Mouse (Mus musculus): ENCODE measurements around the gene Sult2b1. TPM values are rescaled to one million over a fixed set of nuclear protein-coding genes. Genes with fewer than 3 reads are reported as not detected.

The Sult2b1 gene
- polyA plus RNA-seq, 1 experiment from 2014 or later, result 1.6 TPM

DNA sequence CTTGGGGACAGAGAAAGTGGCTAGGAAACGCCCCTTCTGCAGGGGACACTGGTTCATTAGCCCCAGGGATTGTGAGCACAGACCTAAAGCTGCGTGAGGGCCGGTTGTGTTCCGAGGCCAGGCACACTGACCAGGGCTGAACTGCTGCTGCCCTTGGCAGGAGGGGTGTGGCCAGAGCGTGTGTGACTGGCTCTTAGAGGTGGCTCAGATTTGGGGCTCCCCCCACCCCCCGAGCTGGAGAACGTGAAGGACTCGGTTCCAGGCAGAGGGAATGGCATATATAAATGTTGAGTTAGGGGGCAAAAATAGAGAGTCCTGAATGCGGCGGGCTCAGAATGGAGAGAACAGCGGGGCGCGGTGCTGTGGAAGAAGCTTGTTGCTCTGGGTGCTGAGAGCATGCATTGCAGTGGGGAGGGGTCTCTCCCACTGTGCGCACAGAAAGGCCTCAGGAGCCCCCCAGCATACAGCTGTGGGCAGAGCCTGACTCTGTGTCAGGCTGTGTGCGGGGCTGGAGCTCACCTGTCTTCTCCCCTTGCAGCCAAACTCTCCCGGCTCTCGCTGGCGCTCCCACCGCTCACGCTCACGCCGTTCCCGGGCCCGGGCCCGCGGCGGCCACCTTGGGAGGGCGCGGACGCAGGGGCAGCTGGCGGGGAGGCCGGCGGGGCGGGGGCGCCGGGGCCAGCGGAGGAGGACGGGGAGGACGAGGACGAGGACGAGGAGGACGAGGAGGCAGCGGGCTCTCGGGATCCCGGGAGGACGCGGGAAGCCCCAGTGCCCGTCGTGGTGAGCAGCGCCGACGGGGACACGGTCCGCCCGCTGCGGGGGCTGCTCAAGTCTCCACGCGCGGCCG is 13.4 kb upstream of the Sult2b1 start:
- Histone ChIP-seq H3K9me3 (no peaks in the 10 kb centered on the region), H3K27me3 (ENCODE audit: poor library complexity, severe bottlenecking) (peaks cover 84% of the 10 kb centered on the region), H3K4me1 (peaks cover 43% of the 10 kb centered on the region), H3K36me3 (replicated peaks) (peaks cover 66% of the 10 kb centered on the region), H3K27ac (peak overlapping the region; percentile 68), H3K4me3 (peak overlapping the region; percentile 56)
- DNase-seq (ENCODE audit: extremely low spot score, low spot score), result no peak
- under 1% methylated on average over 60 of the region's 60 CpGs for WGBS

- no peak overlapping the region for H3K27ac ChIP-seq
- H3K9me3 ChIP-seq, result no peaks in the 10 kb centered on the region
- H3K36me3 ChIP-seq (replicated peaks), result peaks cover 66% of the 10 kb centered on the region
- H3K4me3 ChIP-seq, result peak overlapping the region; percentile 56; the same call in 1 of the 2 replicates
- H3K4me1 ChIP-seq, result peaks cover 43% of the 10 kb centered on the region
- WGBS, result 28% methylated on average over 6 of the region's 6 CpGs
- H3K27me3 ChIP-seq (ENCODE audit: poor library complexity, severe bottlenecking), result peaks cover 94% of the 10 kb centered on the region
- no peak for DNase-seq (ENCODE audit: extremely low spot score, low spot score)
Measured at GRCm38 (mm10) chr7:45796950-45797349, 12.5 kb upstream of the Sult2b1 start.

- 96% methylated on average over 29 of the region's 29 CpGs for WGBS
- H3K27me3 ChIP-seq (ENCODE audit: poor library complexity, severe bottlenecking), result peaks cover 81% of the 10 kb centered on the region
- H3K27ac ChIP-seq, result no peak overlapping the region
- H3K36me3 ChIP-seq (replicated peaks), result peaks cover 69% of the 10 kb centered on the region
- no peak for DNase-seq (ENCODE audit: extremely low spot score, low spot score)
- no peak overlapping the region for H3K4me3 ChIP-seq
- peaks cover 2% of the 10 kb centered on the region; the same call in 1 of the 2 replicates for H3K9me3 ChIP-seq
- H3K4me1 ChIP-seq, result peaks cover 30% of the 10 kb centered on the region
Measured at GRCm38 (mm10) chr7:45794971-45795370, 10.5 kb upstream of the Sult2b1 start.

DNA sequence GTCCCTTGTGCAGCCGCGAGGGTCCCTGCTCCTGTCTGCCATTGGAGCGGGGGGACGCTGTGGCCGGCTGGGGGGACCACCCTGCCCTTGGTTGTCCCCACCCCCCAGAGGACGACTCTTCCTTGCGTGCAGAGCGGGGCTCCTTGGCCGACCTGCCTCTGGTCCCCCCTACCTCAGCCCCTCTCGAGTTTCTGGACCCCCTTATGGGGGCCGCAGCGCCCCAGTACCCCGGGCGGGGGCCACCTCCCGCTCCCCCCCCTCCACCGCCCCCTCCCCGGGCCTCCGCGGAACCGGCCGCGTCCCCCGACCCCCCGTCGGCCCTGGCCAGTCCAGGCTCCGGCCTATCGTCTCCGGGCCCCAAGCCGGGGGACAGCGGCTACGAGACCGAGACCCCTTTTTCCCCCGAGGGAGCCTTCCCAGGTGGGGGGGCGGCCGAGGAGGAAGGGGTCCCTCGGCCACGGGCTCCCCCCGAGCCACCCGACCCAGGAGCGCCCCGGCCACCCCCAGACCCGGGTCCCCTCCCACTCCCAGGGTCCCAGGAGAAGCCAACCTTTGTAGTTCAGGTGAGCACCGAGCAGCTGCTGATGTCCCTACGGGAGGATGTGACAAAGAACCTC is 9.6 kb upstream of the Sult2b1 start:
- Histone ChIP-seq H3K9me3 (peaks cover 5% of the 10 kb centered on the region; the same call in 1 of the 2 replicates), H3K4me3 (no peak overlapping the region), H3K27me3 (ENCODE audit: poor library complexity, severe bottlenecking) (peaks cover 72% of the 10 kb centered on the region), H3K27ac (no peak overlapping the region), H3K36me3 (replicated peaks) (peaks cover 78% of the 10 kb centered on the region), H3K4me1 (peaks cover 27% of the 10 kb centered on the region)
- 90% methylated on average over 44 of the region's 44 CpGs for WGBS
- DNase-seq (ENCODE audit: extremely low spot score, low spot score), result no peak

GRCm38 (mm10) chr7:45793240-45793639 is 8.8 kb upstream of the Sult2b1 start:
- H3K36me3 ChIP-seq (replicated peaks), result peaks cover 86% of the 10 kb centered on the region
- DNase-seq (ENCODE audit: extremely low spot score, low spot score), result no peak
- H3K27me3 ChIP-seq (ENCODE audit: poor library complexity, severe bottlenecking), result peaks cover 64% of the 10 kb centered on the region

DNA sequence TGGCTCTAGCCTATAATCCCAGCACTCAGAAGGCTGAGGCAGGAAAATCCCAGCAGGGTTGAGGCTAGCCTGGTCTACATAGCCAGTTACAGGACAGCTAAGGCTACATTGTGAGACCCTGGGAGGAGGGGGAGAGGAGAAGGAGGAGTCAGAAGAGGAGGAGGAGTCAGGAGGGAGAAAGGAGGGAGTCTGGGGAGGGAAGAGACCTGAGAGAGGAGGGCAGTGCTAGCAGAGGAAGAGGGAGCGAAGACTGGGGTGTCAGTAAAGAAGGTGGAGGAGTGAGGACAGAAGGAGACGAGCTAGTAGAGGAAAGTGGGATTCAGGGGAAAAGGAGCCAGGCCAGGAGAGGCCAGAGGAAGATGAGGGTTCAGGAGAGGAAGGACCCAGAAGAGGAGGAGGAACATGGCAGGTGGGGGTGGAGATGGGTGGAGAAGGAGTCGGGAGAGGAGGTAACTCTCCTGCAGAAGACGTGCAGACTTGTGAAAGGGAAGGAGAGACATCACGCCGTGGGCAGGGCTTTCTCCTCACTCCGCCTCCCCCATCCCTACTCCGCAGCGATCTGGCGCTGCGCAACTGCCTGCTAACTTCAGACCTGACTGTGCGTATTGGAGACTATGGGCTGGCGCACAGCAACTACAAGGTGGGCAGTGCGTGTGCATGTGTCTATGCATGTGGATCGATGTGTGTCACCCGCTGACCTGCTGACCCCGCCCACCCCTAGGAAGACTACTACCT is 7.5 kb upstream of the Sult2b1 start:
- DNase-seq (ENCODE audit: extremely low spot score, low spot score), result no peak
- Histone ChIP-seq H3K27ac (no peak overlapping the region), H3K4me3 (no peak overlapping the region), H3K9me3 (peaks cover 5% of the 10 kb centered on the region; the same call in 1 of the 2 replicates), H3K27me3 (ENCODE audit: poor library complexity, severe bottlenecking) (peaks cover 55% of the 10 kb centered on the region), H3K36me3 (replicated peaks) (peaks cover 97% of the 10 kb centered on the region), H3K4me1 (peaks cover 16% of the 10 kb centered on the region)
- 79% methylated on average over 17 of the region's 17 CpGs for WGBS

More at GRCm38 (mm10) chr7:45793240-45793639, 8.8 kb upstream of the Sult2b1 start:
- no peak overlapping the region for H3K4me3 ChIP-seq
- WGBS, result 85% methylated on average over 24 of the region's 24 CpGs
- no peak overlapping the region for H3K27ac ChIP-seq
- H3K9me3 ChIP-seq, result peaks cover 5% of the 10 kb centered on the region; the same call in 1 of the 2 replicates
- peaks cover 20% of the 10 kb centered on the region for H3K4me1 ChIP-seq

DNA sequence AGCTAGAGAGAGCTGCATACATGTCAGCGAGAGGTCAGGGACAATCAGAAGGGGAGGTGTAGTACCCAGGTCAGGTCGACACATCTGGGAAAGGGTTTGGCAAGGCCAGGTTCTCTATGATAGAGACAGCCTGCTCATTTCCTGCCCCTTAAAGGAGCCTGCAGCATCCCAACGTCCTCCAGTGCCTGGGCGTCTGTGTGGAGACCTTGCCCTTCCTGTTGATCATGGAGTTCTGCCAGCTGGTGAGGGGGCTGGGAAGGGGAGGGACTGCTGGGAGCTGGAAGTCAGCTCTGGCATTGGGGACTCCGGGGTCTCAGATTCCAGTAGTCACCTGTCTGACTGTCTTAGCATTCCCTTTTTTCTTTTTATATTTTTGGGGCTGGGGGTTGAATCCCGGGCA is 6.3 kb upstream of the Sult2b1 start:
- H3K4me1 ChIP-seq, result peaks cover 25% of the 10 kb centered on the region
- 86% methylated on average over 6 of the region's 6 CpGs for WGBS
- no peak for DNase-seq (ENCODE audit: extremely low spot score, low spot score)
- peaks cover 5% of the 10 kb centered on the region; the same call in 1 of the 2 replicates for H3K9me3 ChIP-seq
- H3K27ac ChIP-seq, result no peak overlapping the region
- H3K36me3 ChIP-seq (replicated peaks), result peaks cover 86% of the 10 kb centered on the region
- H3K4me3 ChIP-seq, result no peak overlapping the region
- H3K27me3 ChIP-seq (ENCODE audit: poor library complexity, severe bottlenecking), result peaks cover 52% of the 10 kb centered on the region

- 89% methylated on average over 22 of the region's 22 CpGs for WGBS
Measured at GRCm38 (mm10) chr7:45787642-45788041, 3.2 kb upstream of the Sult2b1 start.

DNA sequence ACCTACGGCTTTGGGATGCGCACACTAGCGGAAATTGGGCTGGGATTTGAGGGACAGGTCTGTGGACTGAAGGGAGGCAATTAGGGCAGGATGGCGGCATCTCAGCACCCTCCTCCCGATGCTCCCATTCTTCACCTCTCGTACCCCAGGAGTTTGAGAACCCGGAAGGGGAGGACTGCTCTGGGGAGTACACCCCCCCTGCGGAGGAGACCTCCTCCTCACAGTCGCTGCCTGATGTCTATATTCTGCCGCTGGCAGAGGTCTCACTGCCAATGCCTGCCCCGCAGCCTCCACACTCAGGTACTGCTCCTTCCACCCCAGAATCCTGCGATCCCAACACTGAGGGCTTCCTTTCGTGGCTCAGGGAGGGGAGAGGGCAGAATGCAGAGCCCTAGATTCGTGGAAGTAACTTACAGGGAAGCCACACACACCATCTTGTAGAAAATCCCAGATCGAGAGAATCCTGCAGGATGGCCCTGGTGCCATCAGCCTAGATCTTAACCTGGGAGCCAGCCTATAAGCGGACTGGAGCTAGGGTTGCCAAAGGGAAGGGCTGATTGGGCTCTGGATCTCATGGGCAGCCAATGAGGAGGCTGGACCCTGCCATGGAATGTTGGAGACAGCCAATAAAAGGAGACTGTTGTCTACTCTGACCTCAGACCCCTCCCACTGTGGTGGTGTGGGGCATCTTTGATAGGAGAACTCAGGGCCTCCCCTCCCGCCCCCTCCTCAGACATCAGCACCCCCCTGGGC is 2.4 kb upstream of the Sult2b1 start:
- Histone ChIP-seq H3K9me3 (peaks cover 5% of the 10 kb centered on the region; the same call in 1 of the 2 replicates), H3K27ac (peak overlapping the region; percentile 94), H3K4me1 (peaks cover 48% of the 10 kb centered on the region), H3K27me3 (ENCODE audit: poor library complexity, severe bottlenecking) (peaks cover 44% of the 10 kb centered on the region), H3K36me3 (replicated peaks) (peaks cover 47% of the 10 kb centered on the region), H3K4me3 (peak overlapping the region; percentile 95)
- 7% methylated on average over 17 of the region's 17 CpGs for WGBS
- peak; percentile 58 for DNase-seq (ENCODE audit: extremely low spot score, low spot score)

More at GRCm38 (mm10) chr7:45787642-45788041, 3.2 kb upstream of the Sult2b1 start:
- peak overlapping the region; percentile 95 for H3K4me3 ChIP-seq
- peak overlapping the region; percentile 94; the same call in 1 of the 2 replicates for H3K27ac ChIP-seq
- DNase-seq (ENCODE audit: extremely low spot score, low spot score), result no peak
- peaks cover 48% of the 10 kb centered on the region for H3K4me1 ChIP-seq
- peaks cover 44% of the 10 kb centered on the region for H3K27me3 ChIP-seq (ENCODE audit: poor library complexity, severe bottlenecking)
- H3K9me3 ChIP-seq, result peaks cover 5% of the 10 kb centered on the region; the same call in 1 of the 2 replicates
- peaks cover 55% of the 10 kb centered on the region for H3K36me3 ChIP-seq (replicated peaks)

- peak overlapping the region; percentile 95 for H3K4me3 ChIP-seq
- H3K36me3 ChIP-seq (replicated peaks), result peaks cover 40% of the 10 kb centered on the region
- peaks cover 45% of the 10 kb centered on the region for H3K27me3 ChIP-seq (ENCODE audit: poor library complexity, severe bottlenecking)
- DNase-seq (ENCODE audit: extremely low spot score, low spot score), result peak; percentile 77
- peaks cover 5% of the 10 kb centered on the region; the same call in 1 of the 2 replicates for H3K9me3 ChIP-seq
- under 1% methylated on average over 14 of the region's 14 CpGs for WGBS
- H3K27ac ChIP-seq, result peak overlapping the region; percentile 94
- H3K4me1 ChIP-seq, result peaks cover 48% of the 10 kb centered on the region
Measured at GRCm38 (mm10) chr7:45786136-45786578, 1.7 kb upstream of the Sult2b1 start.

DNA sequence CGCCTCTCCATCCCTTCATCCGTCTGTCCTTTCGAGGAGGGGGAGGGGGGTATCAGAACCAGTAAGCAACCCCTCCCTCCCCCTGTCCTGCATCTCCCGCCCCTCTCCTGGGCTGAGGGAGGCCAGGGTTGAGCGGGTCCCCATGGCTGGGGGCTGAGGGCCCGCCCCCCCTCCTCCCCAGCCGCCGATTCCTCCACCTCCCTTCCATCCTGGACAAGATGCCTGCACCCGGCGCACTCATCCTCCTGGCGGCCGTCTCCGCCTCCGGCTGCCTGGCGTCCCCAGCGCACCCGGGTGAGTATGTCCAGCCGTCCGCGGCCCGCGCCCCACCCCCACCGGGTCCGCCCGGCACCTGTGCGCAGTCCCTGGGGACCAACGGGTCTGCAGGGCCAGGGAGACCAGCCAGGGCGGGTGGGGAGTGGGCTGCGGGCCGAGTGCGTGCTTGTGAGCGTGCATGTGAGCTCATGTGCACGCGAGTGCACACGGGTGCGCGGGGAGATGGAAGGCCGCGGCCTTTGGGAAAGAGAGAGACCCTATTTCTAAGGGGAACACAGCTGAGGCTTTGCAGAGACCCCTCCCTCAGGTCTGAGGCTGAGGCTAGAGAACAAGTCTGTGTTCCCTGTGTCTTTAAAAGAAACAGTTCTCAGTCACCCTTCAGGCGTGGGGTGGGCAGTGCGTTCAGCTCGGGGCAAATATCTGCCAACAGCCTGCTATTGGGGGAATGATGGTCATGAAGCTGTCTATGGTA is 1.1 kb upstream of the Sult2b1 start:
- peak overlapping the region; percentile 95 for H3K4me3 ChIP-seq
- no peak for DNase-seq (ENCODE audit: extremely low spot score, low spot score)
- H3K4me1 ChIP-seq, result peaks cover 48% of the 10 kb centered on the region
- H3K9me3 ChIP-seq, result peaks cover 5% of the 10 kb centered on the region; the same call in 1 of the 2 replicates
- peaks cover 51% of the 10 kb centered on the region for H3K27me3 ChIP-seq (ENCODE audit: poor library complexity, severe bottlenecking)
- WGBS, result 1% methylated on average over 40 of the region's 42 CpGs
- peak overlapping the region; percentile 94 for H3K27ac ChIP-seq
- H3K36me3 ChIP-seq (replicated peaks), result peaks cover 34% of the 10 kb centered on the region
